Mouse (Mus musculus): Measurements from ENCODE around the gene Mapkbp1. TPM values are rescaled to one million over a fixed set of nuclear protein-coding genes. Genes with fewer than 3 reads are reported as not detected.

Gene Mapkbp1
- total RNA-seq, 4 experiments from 2014 or later = 42.3 to 51.3 (median 44.2) TPM

DNA sequence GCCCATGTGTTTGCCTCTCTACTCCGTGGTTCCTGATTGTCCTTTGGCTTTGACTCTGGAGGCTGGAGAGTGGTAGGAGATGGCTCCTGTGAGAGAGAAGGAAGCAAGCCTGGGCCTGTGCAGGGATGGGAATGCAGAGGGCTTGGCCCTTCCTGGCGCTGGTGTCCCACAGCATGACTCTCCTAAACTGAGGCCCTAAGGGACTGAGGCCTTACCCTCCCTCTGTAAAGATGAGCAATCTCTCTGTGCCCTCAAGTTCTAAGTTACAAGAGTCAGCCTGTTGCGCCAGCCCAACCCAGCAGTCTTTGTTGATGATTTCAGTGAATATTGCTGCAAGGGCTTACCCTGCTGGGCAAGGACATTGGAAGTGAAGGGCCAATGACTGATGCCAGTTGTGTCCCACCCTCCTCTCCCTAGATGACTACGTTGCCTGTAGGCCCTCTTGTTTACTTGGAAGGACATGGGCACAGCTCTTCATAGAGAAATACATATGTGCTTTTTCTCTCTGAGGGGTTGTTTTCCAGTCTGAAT is 35.2 kb downstream of the Mapkbp1 start:
- no peak for DNase-seq (ENCODE audit: low spot score in 2 of 2)

DNA sequence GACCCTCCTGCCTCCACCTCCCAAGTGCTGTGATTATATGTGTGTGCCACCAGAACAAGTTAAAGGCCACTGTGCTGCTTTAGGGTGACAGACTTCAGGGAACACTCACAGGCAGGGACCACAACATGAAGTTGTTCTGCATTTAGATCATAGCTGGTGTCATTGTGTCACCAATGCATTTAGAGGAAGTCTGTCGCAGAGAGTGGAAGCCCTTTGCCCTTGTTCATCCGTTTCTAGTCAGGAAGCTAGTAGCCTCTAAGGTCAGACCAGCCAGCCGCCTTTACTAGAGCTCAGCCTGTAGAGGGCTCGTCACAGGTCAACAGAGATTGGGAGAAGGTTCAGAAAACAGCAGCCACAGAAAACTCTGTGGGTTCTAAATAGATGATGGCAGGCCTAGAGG is 36.2 kb downstream of the Mapkbp1 start:
- DNase-seq (ENCODE audit: low spot score in 2 of 2) = no peak

DNA sequence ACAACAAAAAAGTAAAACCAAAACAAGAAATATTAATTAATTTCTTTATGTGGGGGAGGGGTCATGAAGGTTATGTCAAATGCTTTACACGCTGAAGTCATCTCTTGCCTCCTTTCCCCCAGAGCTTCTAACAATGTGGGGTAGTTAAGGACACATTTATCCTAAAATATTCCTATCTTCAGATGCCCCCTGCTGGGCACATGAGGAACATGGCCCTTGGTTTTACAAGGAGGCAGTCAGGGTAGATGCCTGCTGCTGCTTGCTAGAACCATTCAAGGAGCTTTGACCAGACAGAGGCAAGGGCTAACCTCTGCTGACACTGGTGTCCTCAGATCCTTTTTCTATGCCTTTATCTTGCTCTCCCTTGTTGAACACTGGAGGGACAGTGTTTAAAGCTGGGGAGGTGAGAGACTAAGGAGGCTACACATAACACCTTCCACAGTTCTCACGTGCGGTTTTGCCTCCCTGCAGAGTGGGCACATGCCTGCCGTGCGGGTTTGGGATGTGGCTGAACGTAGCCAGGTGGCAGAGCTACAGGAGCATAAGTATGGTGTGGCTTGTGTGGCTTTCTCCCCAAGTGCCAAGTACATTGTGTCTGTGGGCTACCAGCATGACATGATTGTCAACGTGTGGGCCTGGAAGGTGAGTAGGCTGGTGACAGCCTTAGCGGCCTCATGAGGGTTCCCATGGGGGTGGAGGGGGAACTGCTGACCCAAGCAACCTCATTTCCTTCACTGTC is 39.1 kb downstream of the Mapkbp1 start:
- DNase-seq (ENCODE audit: low spot score in 2 of 2) = peak in 1 of 2 experiments; percentile 42

DNA sequence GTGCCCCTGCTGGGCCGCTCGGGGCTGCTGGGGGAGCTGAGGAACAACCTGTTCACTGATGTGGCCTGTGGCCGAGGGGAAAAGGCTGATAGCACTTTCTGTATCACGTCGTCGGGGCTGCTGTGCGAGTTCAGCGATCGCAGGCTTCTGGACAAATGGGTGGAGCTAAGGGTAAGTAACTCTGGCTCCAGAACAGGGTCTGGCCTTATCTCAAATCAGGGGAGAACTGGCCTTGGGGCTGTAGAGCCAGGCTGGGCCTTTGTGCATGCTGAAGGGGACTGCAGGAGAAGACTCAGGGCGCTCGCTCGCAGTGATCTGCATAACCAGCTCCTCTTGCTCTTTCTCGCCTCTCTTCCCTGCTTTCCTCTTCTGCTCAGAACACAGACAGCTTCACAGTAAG is 40.4 kb downstream of the Mapkbp1 start:
- no peak for DNase-seq (ENCODE audit: low spot score in 2 of 2)

DNA sequence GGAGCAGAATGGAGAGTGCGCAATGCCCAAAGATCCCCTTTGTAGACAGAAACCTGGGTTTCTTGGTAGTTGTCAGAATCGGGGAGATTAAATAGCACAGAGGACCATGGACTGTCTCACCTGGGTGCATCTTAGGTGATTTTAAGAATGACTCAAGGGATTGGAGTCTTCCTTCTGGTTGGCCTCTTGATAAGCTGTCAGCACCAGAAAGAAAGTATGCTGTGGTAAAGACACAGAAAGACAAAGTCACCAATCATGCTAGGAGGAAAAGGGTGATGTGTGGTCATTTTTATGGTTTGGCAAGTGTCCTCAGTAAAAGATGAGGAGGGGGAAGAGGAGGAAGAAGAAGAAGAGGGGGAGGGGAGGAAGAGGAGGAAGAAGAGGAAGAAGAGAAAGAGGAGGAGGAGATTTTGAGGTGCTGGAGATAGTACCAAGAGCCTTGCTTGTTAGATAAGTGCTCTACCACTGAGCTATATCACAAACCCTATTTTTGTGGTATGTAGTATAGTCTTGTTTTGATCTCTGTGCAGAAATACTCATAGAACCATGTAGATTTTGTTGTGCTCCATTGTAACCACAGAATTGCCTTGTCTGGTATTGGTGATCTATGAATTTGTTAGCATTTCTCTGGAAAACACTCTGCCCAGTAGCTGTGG is 41.5 kb downstream of the Mapkbp1 start:
- DNase-seq (ENCODE audit: low spot score in 2 of 2) = no peak

DNA sequence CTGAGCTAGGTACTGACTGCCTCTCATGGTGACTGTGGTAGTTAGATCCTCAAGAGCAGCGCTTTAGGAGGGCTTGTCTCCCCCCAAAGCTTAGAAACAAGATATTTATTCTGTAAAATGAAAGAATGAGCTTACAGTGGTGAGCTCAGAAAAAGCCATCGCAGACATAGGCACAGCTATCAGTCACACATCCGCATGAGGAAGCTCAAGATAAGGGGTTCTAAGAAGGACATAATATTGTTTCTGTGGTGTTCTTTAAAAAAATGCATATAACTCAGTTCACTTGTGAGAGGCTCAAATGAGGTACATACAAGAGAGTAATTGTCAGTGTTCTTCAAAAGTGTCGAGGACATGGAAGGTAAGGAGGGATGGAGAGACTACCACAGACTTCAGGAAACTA is 43.4 kb downstream of the Mapkbp1 start:
- DNase-seq (ENCODE audit: low spot score in 2 of 2) = no peak

DNA sequence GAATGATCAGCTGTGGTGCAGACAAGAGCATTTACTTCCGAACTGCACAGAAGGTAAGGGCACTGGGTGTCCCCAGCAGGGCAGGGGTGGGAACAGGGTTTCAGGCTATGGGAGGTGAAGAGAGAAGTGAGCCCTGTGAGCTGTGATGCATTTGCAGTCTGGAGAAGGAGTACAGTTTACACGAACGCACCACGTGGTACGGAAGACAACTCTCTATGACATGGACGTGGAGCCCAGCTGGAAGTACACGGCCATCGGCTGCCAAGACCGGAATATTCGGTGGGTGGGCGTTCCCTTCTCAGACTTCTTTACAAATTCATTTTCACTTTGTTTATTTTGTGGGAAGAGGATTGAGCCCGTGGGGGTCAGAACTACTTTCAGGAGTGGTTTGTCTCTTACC is 45.1 kb downstream of the Mapkbp1 start:
- DNase-seq (ENCODE audit: low spot score in 2 of 2) = no peak

DNA sequence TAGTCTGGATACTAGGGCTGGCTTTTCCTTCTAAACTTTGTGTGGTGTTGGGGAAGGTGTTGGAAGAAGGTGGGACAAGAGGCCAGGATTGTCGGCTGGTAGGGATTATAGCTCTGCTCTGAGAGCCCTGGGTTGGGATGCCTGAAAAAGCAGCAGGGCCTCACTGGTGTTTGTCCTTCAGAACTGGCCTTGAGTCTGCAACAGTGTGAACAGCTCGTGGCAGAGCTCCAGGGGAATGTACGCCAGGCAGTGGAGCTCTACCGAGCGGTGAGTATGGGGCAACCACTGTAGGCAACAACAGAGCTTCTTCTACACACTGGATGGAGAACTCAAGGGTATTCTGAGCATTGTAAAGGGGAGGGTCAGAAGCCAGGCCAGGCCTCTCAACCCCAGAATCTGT is 51.8 kb downstream of the Mapkbp1 start:
- DNase-seq (ENCODE audit: low spot score in 2 of 2) = no peak

DNA sequence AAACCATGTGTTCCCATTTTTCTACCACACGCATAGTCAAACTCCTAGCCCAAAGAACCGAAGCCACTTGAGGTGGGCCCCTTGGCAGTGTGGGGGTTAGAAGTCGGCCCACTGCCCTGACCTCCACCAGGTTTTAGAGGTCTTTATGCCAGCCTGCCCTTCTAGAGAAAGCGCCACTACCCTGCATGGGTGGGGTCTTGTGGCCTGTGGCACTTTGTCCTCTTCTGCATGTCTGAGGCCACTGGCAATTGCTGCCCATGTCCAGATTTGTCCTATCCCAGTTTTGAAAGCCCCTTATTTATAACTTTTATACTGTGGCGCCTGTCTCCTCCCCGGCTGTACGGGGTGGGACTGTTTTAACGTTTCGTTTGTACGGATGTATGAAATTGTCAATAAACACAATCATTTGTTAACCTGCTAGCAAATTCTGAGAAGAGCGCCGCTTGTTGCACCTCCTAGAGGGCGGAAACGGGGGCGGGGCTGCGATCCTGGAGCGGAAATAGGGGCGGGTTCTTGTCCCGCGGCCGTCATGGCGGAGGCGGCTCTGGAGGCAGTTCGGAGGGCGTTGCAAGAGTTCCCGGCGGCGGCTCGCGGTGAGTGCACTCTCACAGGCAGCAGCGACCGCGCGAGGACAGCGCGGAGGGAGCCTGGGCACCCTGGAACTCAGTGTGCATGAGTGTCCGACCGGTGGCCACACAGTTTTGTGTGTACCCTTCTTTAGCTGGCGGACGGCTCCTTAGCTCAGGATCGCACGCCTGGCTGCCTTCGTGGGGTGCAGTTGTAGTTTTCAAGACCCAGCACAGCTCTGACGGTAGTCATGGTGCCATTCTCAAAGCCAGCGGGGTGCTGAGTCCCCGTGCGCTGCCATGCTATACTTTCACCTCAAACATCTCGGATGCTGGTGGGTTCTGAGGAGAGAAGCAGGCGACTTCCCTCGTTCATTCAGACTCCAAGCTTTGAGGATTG is 54.8 kb downstream of the Mapkbp1 start, which contains the start of the genes Jmjd7 and Gm28042:
Gene Jmjd7 (plus strand): TSS at position 500 of the 966 bp plus-strand sequence.
Gene Gm28042 (plus strand): TSS at position 510 of the 966 bp plus-strand sequence.
- DNase-seq (ENCODE audit: low spot score in 2 of 2) = peak; percentile 74 to 77

DNA sequence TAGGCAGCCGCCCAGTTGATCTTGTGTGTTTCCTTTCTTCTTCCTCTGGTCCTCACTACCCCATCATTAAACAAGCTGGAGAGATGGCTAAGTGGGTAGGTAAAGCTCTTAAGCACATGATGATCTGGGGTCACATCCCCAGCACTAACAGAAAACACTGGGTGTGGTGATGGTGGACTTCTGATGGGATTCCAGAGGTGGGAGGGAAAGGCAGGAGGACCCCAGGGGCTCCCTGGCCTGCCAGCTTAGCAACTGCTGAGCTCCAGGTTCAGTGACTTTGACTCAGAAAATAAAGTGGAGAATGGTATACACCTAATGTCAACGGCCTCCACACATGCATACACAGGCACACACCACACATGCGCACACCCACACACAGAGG is 55.4 kb downstream of the Mapkbp1 start:
- DNase-seq (ENCODE audit: low spot score in 2 of 2) = no peak

DNA sequence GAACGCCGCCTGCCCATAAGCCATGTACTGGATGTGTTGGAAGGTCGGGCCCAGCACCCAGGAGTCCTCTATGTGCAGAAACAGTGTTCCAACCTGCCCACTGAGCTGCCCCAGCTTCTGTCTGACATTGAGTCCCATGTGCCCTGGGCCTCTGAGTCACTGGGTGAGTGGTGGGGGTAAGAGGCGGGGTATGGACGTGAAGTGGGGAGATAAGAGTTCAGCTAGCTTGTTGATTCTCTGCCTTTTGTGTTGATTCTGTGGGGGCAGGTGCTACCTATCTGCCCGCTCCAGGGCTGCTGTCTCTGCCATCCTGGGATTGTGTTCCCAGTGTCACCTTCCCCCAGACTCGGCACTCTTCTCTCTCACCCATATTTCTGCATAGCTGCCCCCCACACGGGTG is 57.9 kb downstream of the Mapkbp1 start:
- DNase-seq (ENCODE audit: low spot score in 2 of 2) = no peak

DNA sequence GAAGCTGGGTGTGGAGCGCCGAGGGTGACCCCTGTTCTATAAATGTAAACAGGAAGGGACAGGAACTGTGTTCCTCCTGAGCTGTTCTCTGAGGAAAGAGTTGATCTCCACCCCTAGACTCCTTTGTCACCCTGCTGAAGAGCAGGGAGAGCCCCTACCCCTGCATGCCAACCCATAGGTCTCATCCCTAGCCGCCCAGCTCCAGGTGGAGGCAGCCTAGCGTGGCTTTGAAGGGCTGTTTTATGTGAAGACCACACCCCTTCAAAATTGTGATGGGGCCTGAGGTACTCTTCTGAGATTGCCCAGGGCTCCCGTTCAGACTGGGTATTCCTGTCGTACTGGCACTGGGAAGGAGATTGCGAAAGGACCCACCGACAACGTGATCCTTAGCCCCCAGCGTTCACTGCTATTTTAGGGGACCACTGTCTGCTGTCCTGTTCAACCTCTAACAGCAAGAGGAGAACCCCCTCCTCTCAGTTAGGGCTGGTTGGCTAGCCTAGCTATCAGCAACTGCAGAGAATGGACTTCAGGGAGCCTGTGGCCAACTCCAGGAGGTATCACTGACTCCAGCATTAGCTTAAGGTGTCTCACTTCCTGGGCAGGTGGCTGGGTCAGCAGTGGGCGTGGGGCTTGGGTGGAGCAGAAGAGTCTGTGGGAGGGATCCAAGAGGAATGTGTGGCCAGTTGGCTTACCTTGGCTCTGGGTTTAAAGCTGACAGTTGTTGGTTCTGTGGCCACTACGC is 60.4 kb downstream of the Mapkbp1 start, which contains the start of gene Pla2g4b:
Gene Pla2g4b (plus strand): TSS at position 692 of the 742 bp plus-strand sequence.
- no peak for DNase-seq (ENCODE audit: low spot score in 2 of 2)

DNA sequence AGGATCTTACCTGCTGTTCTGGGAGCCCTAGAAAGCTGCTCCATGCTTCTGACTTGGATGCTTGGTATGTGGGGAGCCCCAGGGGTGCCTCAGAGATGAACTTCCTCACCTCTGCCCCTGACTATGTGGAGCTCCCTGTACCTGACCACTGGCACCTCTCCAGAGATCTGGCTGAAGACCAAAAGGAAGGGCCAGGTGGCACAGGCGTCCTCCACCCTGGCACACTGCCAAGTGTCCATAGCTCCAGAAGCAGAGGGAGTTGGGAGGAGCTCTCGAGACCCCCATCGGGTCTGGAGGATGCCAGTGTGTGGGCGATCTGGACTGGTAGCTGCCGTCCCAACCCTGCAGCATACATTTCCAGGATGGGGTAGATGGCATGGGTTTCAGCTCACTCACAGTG is 61.2 kb downstream of the Mapkbp1 start:
- no peak for DNase-seq (ENCODE audit: low spot score in 2 of 2)

DNA sequence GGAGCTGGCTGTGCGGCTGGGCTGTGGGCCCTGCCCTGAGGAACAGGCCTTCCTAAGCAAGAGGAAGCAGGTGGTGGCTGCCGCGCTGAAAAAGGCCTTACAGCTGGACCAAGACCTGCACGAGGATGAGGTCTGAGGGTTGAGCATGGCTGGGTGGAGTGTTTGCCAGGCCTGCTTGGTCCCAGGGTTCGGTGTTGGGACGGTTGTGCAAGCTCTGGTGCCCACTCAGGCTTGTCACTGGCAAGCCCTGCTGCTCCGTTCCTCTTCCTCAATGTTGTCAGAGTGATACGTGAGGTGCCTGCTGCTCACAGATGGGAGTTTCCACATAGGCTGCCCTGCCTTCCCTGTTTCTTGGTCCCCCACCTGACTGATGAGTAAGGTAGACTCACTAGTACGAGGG is 65.2 kb downstream of the Mapkbp1 start:
- DNase-seq (ENCODE audit: low spot score in 2 of 2) = no peak

DNA sequence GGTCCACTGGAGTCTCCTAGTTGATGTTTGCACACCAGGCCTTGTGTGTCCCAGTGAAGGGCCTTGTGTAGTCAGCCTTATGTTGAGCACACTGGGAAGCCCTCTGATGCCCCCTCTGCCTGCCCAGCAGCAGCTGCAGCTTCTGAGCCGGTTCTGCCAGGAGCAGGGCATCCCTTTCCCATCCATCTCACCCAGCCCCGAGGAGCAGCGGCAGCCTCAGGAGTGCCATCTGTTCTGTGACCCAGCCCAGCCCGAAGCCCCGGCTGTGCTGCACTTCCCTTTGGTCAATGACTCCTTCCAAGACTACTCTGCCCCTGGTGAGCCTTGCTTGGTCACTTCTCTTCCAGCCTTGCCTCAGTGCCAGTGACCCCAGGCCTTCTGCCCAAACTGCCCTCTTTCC is 68.5 kb downstream of the Mapkbp1 start:
- no peak for DNase-seq (ENCODE audit: low spot score in 2 of 2)

DNA sequence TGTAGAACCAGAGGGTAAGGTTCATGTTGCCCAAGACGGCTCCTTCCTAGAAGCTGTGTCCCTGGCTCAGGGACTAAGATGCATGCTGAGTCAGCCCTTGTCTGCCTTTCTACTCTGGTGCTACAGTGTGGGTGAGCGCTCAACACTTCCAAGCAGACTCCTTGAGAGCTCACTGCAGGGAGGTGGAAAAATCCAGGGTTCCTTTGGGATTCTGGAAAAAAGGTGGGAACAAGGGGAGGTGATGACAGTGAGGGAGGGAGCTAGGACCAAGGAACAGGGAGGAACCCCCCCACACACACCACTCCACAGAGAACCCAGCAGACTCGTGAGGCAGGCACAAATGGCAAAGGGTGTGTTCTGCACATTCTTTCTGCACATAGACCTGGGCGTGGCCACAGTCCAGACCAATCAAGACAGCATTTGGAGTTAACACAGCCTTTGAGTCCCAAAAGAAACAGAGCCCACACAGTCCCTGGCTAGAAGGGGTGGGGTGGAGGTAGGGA is 71.7 kb downstream of the Mapkbp1 start:
- peak; percentile 33 to 84 for DNase-seq (ENCODE audit: low spot score in 2 of 2)

DNA sequence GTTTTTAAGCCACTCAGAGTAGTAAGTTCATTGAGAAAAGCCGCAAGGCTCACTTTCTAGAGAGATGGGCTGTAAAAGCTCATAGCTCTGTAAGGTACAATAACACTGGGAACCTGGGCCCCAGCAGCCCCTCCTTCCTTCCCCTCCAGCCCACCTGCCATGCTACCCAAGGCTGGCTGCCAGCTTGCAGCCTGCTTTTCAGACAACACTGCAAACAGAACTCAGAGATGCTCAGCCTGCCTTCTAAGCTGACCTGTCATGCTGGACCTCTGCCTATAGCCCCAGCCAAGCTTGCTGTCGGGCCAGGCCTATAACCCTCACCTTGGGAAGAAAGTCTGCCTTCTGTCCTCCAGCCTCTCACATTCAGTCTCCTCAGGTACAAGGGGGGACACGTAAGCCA is 72.2 kb downstream of the Mapkbp1 start:
- DNase-seq (ENCODE audit: low spot score in 2 of 2) = no peak

DNA sequence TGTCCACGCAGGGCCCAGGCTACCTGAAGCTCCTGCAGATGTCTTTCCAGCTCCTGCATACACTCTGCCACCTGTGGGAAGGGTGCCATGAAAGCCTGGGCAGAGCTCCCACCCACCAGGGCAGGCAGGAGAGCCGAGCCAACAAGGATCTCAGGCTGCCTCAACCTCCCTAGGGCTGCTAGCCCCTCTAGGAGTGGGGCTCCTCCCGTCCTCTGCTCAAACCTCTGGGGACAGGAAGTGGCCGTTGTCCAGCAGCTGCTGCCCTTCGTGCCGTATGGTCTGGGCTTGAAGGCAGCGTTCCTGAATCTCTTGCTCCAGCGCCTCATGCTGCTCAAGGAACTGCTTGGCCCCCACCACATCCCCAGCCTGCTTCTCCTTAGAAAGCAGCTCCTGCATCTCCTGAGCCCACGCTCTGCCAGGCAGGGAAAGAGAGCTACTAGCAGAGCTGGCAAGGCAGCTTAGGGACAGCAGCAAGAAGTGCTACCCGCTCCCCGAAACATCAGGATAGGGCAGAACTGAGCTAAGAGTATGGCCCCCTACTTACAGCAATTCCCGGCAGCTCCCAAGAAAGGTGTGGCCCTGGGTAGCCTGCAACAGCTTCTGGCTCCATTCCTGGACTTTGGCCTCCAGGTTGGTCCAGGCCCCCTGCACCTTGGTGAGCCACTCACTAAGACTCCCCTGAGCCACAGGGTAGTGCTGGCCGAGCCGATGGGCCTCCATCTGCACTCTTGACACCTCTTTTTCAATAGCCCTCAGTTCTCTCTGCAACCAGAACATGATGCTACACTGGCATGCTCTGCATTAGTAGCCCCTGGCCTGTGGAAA is 74.2 kb downstream of the Mapkbp1 start:
- DNase-seq (ENCODE audit: low spot score in 2 of 2) = peak in 1 of 2 experiments; percentile 71

DNA sequence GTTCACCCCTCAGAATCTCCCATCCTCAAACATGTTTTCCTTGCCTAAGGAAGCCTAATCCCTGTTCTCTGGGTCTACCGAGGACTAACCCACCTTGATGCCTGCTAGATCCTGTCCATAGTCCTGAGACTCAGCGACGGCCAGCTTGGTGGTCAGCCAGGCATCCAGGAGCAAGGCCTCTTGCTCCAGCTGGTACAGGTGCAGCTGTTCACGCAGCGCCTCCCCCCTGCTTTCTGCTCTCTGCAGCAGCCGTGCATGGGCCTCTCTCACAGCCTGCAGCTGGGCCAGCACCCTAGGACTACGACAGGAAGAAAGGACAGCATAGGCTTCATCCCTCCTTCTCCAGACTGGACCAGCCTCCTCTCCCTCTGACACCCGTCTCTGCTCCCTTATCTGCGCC is 75.7 kb downstream of the Mapkbp1 start:
- no peak for DNase-seq (ENCODE audit: low spot score in 2 of 2)
